Mouse (Mus musculus) MEL (cell line): ENCODE measurements at regions not wholly inside any gene's neighbourhood (a gene's known extent, or its start where the extent isn't known, plus 50 kb on each side); places are given as distances from the start of the nearest gene placed in this dataset.

Experiments
- DNase-seq: peaks from one replicate; pipeline ENCODE4 v3.0.0; 2011; ENCODE audit warnings: low read depth, low spot score
- H3K27ac ChIP-seq: 2 replicates; pipeline ENCODE4 v1.5.1; 2012; ENCODE audit warnings: low read depth, mild to moderate bottlenecking, control low read depth, low read length, moderate library complexity; ENCODE audit not compliant: control insufficient read depth
- H3K27me3 ChIP-seq, 2 experiments: fragments of 150-350 bp in 1 of 2; sonication (generic) in 1 of 2; 2 replicates each; pipeline ENCODE4 v1.6.1; 2012; ENCODE audit warnings: low read length in 2 of 2, mild to moderate bottlenecking in 2 of 2, improper control_type of control experiment in 1 of 2, moderate library complexity in 1 of 2; ENCODE audit not compliant: insufficient read depth in 2 of 2, control insufficient read depth in 1 of 2
- H3K36me3 ChIP-seq, 2 experiments: 2 replicates each; pipeline ENCODE4 v1.6.1; 2012 to 2014; ENCODE audit warnings: low read length in 2 of 2, improper control_type of control experiment in 1 of 2, inconsistent platforms in 1 of 2, mild to moderate bottlenecking in 1 of 2; ENCODE audit not compliant: insufficient read depth in 2 of 2, control insufficient read depth in 1 of 2
- H3K4me1 ChIP-seq, 2 experiments: fragments of 150-350 bp in 1 of 2; sonication (generic) in 1 of 2; 2 replicates each; pipeline ENCODE4 v1.6.1; 2012; ENCODE audit warnings: low read length in 2 of 2, improper control_type of control experiment in 1 of 2, mild to moderate bottlenecking in 1 of 2; ENCODE audit not compliant: insufficient read depth in 2 of 2, control insufficient read depth in 1 of 2
- H3K4me3 ChIP-seq, 2 experiments: fragments of 150-350 bp in 1 of 2; sonication (generic) in 1 of 2; 2 replicates each; pipeline ENCODE4 v1.5.1; 2012; ENCODE audit warnings: low read depth in 2 of 2, low read length in 2 of 2, mild to moderate bottlenecking in 2 of 2, moderate library complexity in 2 of 2, control low read depth in 1 of 2, improper control_type of control experiment in 1 of 2; ENCODE audit not compliant: control insufficient read depth in 1 of 2, insufficient read depth in 1 of 2
- H3K79me2 ChIP-seq: 2 replicates; pipeline ENCODE4 v1.6.1; 2012; ENCODE audit warnings: mild to moderate bottlenecking, low read length, moderate library complexity; ENCODE audit not compliant: control insufficient read depth, poor library complexity, insufficient read depth
- H3K9ac ChIP-seq: 2 replicates; pipeline ENCODE4 v1.6.1; 2012; ENCODE audit warnings: low read depth, mild to moderate bottlenecking, control low read depth, low read length, moderate library complexity; ENCODE audit not compliant: control insufficient read depth, poor library complexity, severe bottlenecking
- H3K9me3 ChIP-seq: fragments of 150-350 bp; sonication (generic); replicated peaks from 2 replicates; pipeline ENCODE4 v1.6.1; 2012; ENCODE audit warnings: mild to moderate bottlenecking, low read length, improper control_type of control experiment, moderate library complexity; ENCODE audit not compliant: insufficient read depth
- BHLHE40 ChIP-seq: IDR thresholded peaks from 2 replicates; pipeline ENCODE4 v1.6.1; 2012; ENCODE audit warnings: low read depth, mild to moderate bottlenecking, inconsistent platforms, low read length, improper control_type of control experiment, borderline replicate concordance
- CHD1 ChIP-seq: IDR thresholded peaks from 2 replicates; pipeline ENCODE4 v1.6.1; 2012; ENCODE audit warnings: low read depth, mild to moderate bottlenecking, inconsistent platforms, low read length, improper control_type of control experiment
- CHD2 ChIP-seq: IDR thresholded peaks from 2 replicates; pipeline ENCODE4 v1.6.1; 2011; ENCODE audit warnings: low read length, improper control_type of control experiment
- CTCF ChIP-seq, 3 experiments: IDR thresholded peaks in 2 of 3; conservative IDR thresholded peaks in 1 of 3; 2 replicates each; pipeline ENCODE4 v1.5.1; 2011 to 2012; ENCODE audit warnings: low read length in 3 of 3, low read depth in 2 of 3, mild to moderate bottlenecking in 2 of 3, improper control_type of control experiment in 1 of 3, inconsistent platforms in 1 of 3, mixed read lengths in 1 of 3, moderate library complexity in 1 of 3; ENCODE audit not compliant: control insufficient read depth in 1 of 3, insufficient read depth in 1 of 3, poor library complexity in 1 of 3, severe bottlenecking in 1 of 3
- E2F4 ChIP-seq: IDR thresholded peaks from 2 replicates; pipeline ENCODE4 v1.6.1; 2011; ENCODE audit warnings: low read depth, low read length, improper control_type of control experiment, borderline replicate concordance
- ETS1 ChIP-seq: IDR thresholded peaks from 2 replicates; pipeline ENCODE4 v1.6.1; 2012; ENCODE audit warnings: low read depth, mild to moderate bottlenecking, inconsistent platforms, low read length, improper control_type of control experiment, moderate library complexity
- JUND ChIP-seq: IDR thresholded peaks from 2 replicates; pipeline ENCODE4 v1.6.1; 2011; ENCODE audit warnings: low read depth, mild to moderate bottlenecking, improper control_type of control experiment, low read length
- MEF2A ChIP-seq: IDR thresholded peaks from 2 replicates; pipeline ENCODE4 v1.6.1; 2014; ENCODE audit warnings: low read depth, mild to moderate bottlenecking, inconsistent platforms, low read length, improper control_type of control experiment; ENCODE audit not compliant: poor library complexity, insufficient replicate concordance, severe bottlenecking; ENCODE audit errors: extremely low read depth
- MXI1 ChIP-seq: IDR thresholded peaks from 2 replicates; pipeline ENCODE4 v1.6.1; 2011; ENCODE audit warnings: mild to moderate bottlenecking, low read depth, low read length, improper control_type of control experiment
- MYC ChIP-seq: IDR thresholded peaks from 2 replicates; pipeline ENCODE4 v1.6.1; 2011; ENCODE audit warnings: low read depth, mild to moderate bottlenecking, low read length, improper control_type of control experiment, moderate library complexity
- NELFE ChIP-seq: IDR thresholded peaks from 2 replicates; pipeline ENCODE4 v1.6.1; 2011; ENCODE audit warnings: low read depth, low read length, improper control_type of control experiment
- POLR2A ChIP-seq, 2 experiments: IDR thresholded peaks; 2 replicates each; pipeline ENCODE4 v1.6.1; 2011 to 2012; ENCODE audit warnings: low read length in 2 of 2, mild to moderate bottlenecking in 2 of 2, control low read depth in 1 of 2, improper control_type of control experiment in 1 of 2, low read depth in 1 of 2, moderate library complexity in 1 of 2; ENCODE audit not compliant: control insufficient read depth in 1 of 2, insufficient read depth in 1 of 2, poor library complexity in 1 of 2
- POLR2AphosphoS5 ChIP-seq: IDR thresholded peaks from 2 replicates; pipeline ENCODE4 v1.6.1; 2012; ENCODE audit warnings: low read depth, borderline replicate concordance, mild to moderate bottlenecking, inconsistent platforms, low read length, moderate library complexity, mixed read lengths
- RCOR1 ChIP-seq: IDR thresholded peaks from 2 replicates; pipeline ENCODE4 v1.6.1; 2012; ENCODE audit warnings: low read depth, mild to moderate bottlenecking, inconsistent platforms, low read length, improper control_type of control experiment
- SMC3 ChIP-seq: IDR thresholded peaks from 2 replicates; pipeline ENCODE4 v1.6.1; 2011; ENCODE audit warnings: low read depth, low read length, improper control_type of control experiment
- TBP ChIP-seq: IDR thresholded peaks from 2 replicates; pipeline ENCODE4 v1.8.0; 2011; ENCODE audit warnings: low read depth, low read length, improper control_type of control experiment
- TCF12 ChIP-seq: IDR thresholded peaks from 2 replicates; pipeline ENCODE4 v1.6.1; 2014; ENCODE audit warnings: low read depth, mild to moderate bottlenecking, inconsistent platforms, low read length, improper control_type of control experiment, moderate library complexity
- USF2 ChIP-seq, 2 experiments: IDR thresholded peaks; 2 replicates each; pipeline ENCODE4 v1.6.1; 2011 to 2012; ENCODE audit warnings: improper control_type of control experiment in 2 of 2, low read length in 2 of 2, borderline replicate concordance in 1 of 2, inconsistent platforms in 1 of 2, low read depth in 1 of 2, mild to moderate bottlenecking in 1 of 2; ENCODE audit not compliant: insufficient read depth in 1 of 2
- ZMIZ1 ChIP-seq: IDR thresholded peaks from 2 replicates; pipeline ENCODE4 v1.6.1; 2012; ENCODE audit warnings: low read depth, mild to moderate bottlenecking, inconsistent platforms, low read length, improper control_type of control experiment, moderate library complexity
- ZNF384 ChIP-seq: IDR thresholded peaks from 2 replicates; pipeline ENCODE4 v1.6.1; 2012; ENCODE audit warnings: low read depth, mild to moderate bottlenecking, inconsistent platforms, low read length, improper control_type of control experiment

GRCm38 (mm10) chr14:104688440-104688839 is 166.0 kb upstream of the Rnf219 start:
- no peak for DNase-seq
- no peaks in the 10 kb centered on the region for H3K4me1 ChIP-seq
- H3K27ac ChIP-seq, result no peak overlapping the region
- H3K9me3 ChIP-seq, result no peaks in the 10 kb centered on the region
- H3K9ac ChIP-seq, result no peak overlapping the region
- H3K36me3 ChIP-seq, result no peaks in the 10 kb centered on the region
- no peak overlapping the region for H3K4me3 ChIP-seq
- TF ChIP-seq E2F4 (no peak), JUND (no peak), TCF12 (no peak), POLR2A (IDR thresholded peaks at IDR 0.05; ENCODE audit: control insufficient read depth in 1 of 2, insufficient read depth in 1 of 2, low read depth in 1 of 2, low read length in 2 of 2, poor library complexity in 1 of 2) (no peak), MYC (no peak), NELFE (no peak), SMC3 (no peak), ZMIZ1 (no peak), CHD2 (no peak), CTCF (IDR thresholded peaks at IDR 0.05 in 2 of 3, conservative IDR thresholded peaks at IDR 0.05 in 1 of 3; ENCODE audit: control insufficient read depth in 1 of 3, insufficient read depth in 1 of 3, low read depth in 2 of 3, low read length in 3 of 3, poor library complexity in 1 of 3, severe bottlenecking in 1 of 3) (no peak), USF2 (IDR thresholded peaks at IDR 0.05; ENCODE audit: borderline replicate concordance in 1 of 2, insufficient read depth in 1 of 2, low read depth in 1 of 2, low read length in 2 of 2) (no peak), TBP (no peak), MXI1 (no peak), CHD1 (no peak), ZNF384 (no peak), MEF2A (no peak)
- H3K79me2 ChIP-seq, result no peaks in the 10 kb centered on the region
- H3K27me3 ChIP-seq, result no peaks in the 10 kb centered on the region

- Histone ChIP-seq H3K4me3 (no peak overlapping the region), H3K27ac (no peak overlapping the region), H3K79me2 (no peaks in the 10 kb centered on the region), H3K27me3 (no peaks in the 10 kb centered on the region), H3K36me3 (no peaks in the 10 kb centered on the region), H3K9me3 (no peaks in the 10 kb centered on the region), H3K9ac (no peak overlapping the region), H3K4me1 (no peaks in the 10 kb centered on the region)
- DNase-seq, result no peak
- TF ChIP-seq POLR2AphosphoS5, result no peak
These were observed 154.4 kb upstream of the Rnf219 start for GRCm38 (mm10) chr14:104676810-104677209.

GRCm38 (mm10) chr14:104661696-104662095 is 139.3 kb upstream of the Rnf219 start:
- DNase-seq, result no peak
- H3K27ac ChIP-seq, result no peak overlapping the region
- no peaks in the 10 kb centered on the region for H3K79me2 ChIP-seq
- no peak for TF ChIP-seq BHLHE40
- no peak for TF ChIP-seq POLR2AphosphoS5
- no peak for TF ChIP-seq MYC
- TF ChIP-seq ETS1, result no peak
- TF ChIP-seq MXI1, result no peak
- no peak for TF ChIP-seq ZMIZ1
- TF ChIP-seq RCOR1, result no peak
- TF ChIP-seq CTCF (IDR thresholded peaks at IDR 0.05 in 2 of 3, conservative IDR thresholded peaks at IDR 0.05 in 1 of 3; ENCODE audit: control insufficient read depth in 1 of 3, insufficient read depth in 1 of 3, low read depth in 2 of 3, low read length in 3 of 3, poor library complexity in 1 of 3, severe bottlenecking in 1 of 3), result no peak
- no peak for TF ChIP-seq ZNF384
- no peaks in the 10 kb centered on the region for H3K4me1 ChIP-seq
- no peak overlapping the region for H3K9ac ChIP-seq
- no peak overlapping the region for H3K4me3 ChIP-seq
- no peaks in the 10 kb centered on the region for H3K9me3 ChIP-seq
- no peaks in the 10 kb centered on the region for H3K36me3 ChIP-seq
- H3K27me3 ChIP-seq, result no peaks in the 10 kb centered on the region
